In the genomic region with DNA sequence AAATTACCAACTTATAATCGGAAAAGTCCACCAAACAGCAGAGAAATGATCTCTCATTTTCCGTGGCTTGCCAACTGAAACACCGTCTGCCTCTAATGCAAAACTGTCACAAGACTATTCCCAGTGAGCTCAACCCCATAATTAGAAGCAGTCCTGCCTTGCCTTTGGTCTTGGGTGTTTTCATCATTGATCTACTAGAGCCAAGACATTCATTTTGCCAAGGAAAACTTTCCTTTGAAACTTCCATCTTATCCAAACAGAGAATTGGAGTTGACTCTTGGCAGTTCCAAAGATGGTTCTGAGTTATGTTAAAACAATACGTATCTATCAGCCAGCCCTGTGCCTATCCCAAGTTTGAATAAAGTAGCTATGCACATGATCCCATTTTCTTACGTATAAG, we compare ENCODE assay signal across 27 mouse cellular contexts. TPM values are rescaled to one million over a fixed set of nuclear protein-coding genes. Genes with fewer than 3 reads are reported as not detected.
DNase-seq lines count a peak whose midpoint lies in the region; ATAC-seq and TF ChIP-seq lines count a peak whose summit lies in the region.
"Had no signal": no experiment of that assay in that cellular context is flagged by ENCODE, and none has a peak within 500 bp of the region (broad histone marks: within the 10 kb centered on the region; RNA-seq: fewer than 3 reads in every experiment).

No protein-coding gene starts in this region.

- 53% methylated on average over 5 of the region's 5 CpGs for WGBS in embryonic facial prominence, embryonic 11.5 days
- 65% methylated on average over 5 of the region's 5 CpGs for WGBS in embryonic facial prominence, embryonic 10.5 days
- WGBS in heart, embryonic 10.5 days: 79% methylated on average over 5 of the region's 5 CpGs

- no peak for ATAC-seq in embryonic facial prominence, embryonic 11.5 days (replicated peaks; ENCODE audit: insufficient number of reproducible peaks, low FRiP score, low TSS enrichment, low read depth)
- ATAC-seq: forebrain, embryonic 14.5 days; forebrain, postnatal 0 days; hindbrain, postnatal 0 days; inflammation-experienced regulatory T-cells, adult 6 months; intestine, embryonic 16.5 days; Patski had no signal

- peak; percentile 31 for DNase-seq in embryonic facial prominence, embryonic 11.5 days (ENCODE audit: low spot score)
- DNase-seq in embryonic facial prominence, embryonic 10.5 days (ENCODE audit: low spot score): no peak
- peak; percentile 11 to 31 for DNase-seq in heart, adult 9 months (ENCODE audit: low spot score in 2 of 2)
- no peak for DNase-seq in heart, embryonic 10.5 days (ENCODE audit: low spot score)
- peak; percentile 36 for DNase-seq in gonadal fat pad, adult 2 months (ENCODE audit: low read depth)
- DNase-seq in adrenal gland, adult 18-20 months (ENCODE audit: low spot score in 2 of 2): no peak
- DNase-seq in right cerebral cortex, postnatal 14 days: no peak
- DNase-seq: adrenal gland, adult 2 months; adrenal gland, postnatal 14 days; cerebellum, adult 11 months; cerebellum, adult 2 months; cerebellum, adult 9-11 months; cerebellum, postnatal 25 days; forebrain, postnatal 0 days; gastrocnemius, postnatal 25 days; heart, postnatal 36 days; kidney, adult 18-20 months had no signal

- no peaks in the 10 kb centered on the region for H3K27me3 ChIP-seq in embryonic facial prominence, embryonic 11.5 days (ENCODE audit: control insufficient read depth, insufficient read depth, low read length)
- H3K27me3 ChIP-seq in embryonic facial prominence, embryonic 10.5 days (replicated peaks; ENCODE audit: low read depth, poor library complexity, severe bottlenecking): no peaks in the 10 kb centered on the region
- H3K27me3 ChIP-seq in heart, embryonic 10.5 days (ENCODE audit: insufficient read depth, poor library complexity, severe bottlenecking): peaks cover 6% of the 10 kb centered on the region; the same call in 1 of the 2 replicates
- H3K27me3 ChIP-seq: embryonic facial prominence, embryonic 15.5 days had no signal

- TF ChIP-seq POLR2A in embryonic fibroblast, embryonic 13.5 days (IDR thresholded peaks at IDR 0.05; ENCODE audit: low read depth, low read length): no peak

- TF ChIP-seq CTCF in embryonic fibroblast, embryonic 13.5 days (IDR thresholded peaks at IDR 0.05; ENCODE audit: borderline replicate concordance, insufficient read depth, low read length): no peak

- H3K9me3 ChIP-seq in embryonic facial prominence, embryonic 11.5 days (replicated peaks; ENCODE audit: control insufficient read depth, low read length): no peaks in the 10 kb centered on the region
- H3K9me3 ChIP-seq in embryonic facial prominence, embryonic 10.5 days: no peaks in the 10 kb centered on the region
- no peaks in the 10 kb centered on the region for H3K9me3 ChIP-seq in heart, embryonic 10.5 days
- H3K9me3 ChIP-seq: embryonic facial prominence, embryonic 15.5 days had no signal

- no peak overlapping the region for H3K27ac ChIP-seq in embryonic facial prominence, embryonic 11.5 days (replicated peaks; ENCODE audit: low read depth, low read length)
- H3K27ac ChIP-seq in embryonic facial prominence, embryonic 10.5 days (replicated peaks): no peak overlapping the region
- H3K27ac ChIP-seq in heart, embryonic 10.5 days: no peak overlapping the region
- peak overlapping the region; percentile 11 for H3K27ac ChIP-seq in embryonic fibroblast, embryonic 13.5 days (ENCODE audit: insufficient read depth, low read length)
- H3K27ac ChIP-seq: embryonic facial prominence, embryonic 15.5 days; hindbrain, embryonic 14.5 days; hindbrain, postnatal 0 days had no signal

- no peak overlapping the region for H3K4me3 ChIP-seq in embryonic facial prominence, embryonic 11.5 days (ENCODE audit: low read depth, low read length)
- no peak overlapping the region for H3K4me3 ChIP-seq in embryonic facial prominence, embryonic 10.5 days
- H3K4me3 ChIP-seq in heart, embryonic 10.5 days: no peak overlapping the region
- H3K4me3 ChIP-seq in embryonic fibroblast, embryonic 13.5 days (ENCODE audit: insufficient read depth, low read length): no peak overlapping the region
- H3K4me3 ChIP-seq: embryonic facial prominence, embryonic 15.5 days; erythroblast, embryonic 14.5 days had no signal

- no peaks in the 10 kb centered on the region for H3K36me3 ChIP-seq in embryonic facial prominence, embryonic 11.5 days (replicated peaks; ENCODE audit: control insufficient read depth, insufficient read depth, low read depth, low read length)
- H3K36me3 ChIP-seq in embryonic facial prominence, embryonic 10.5 days (replicated peaks): no peaks in the 10 kb centered on the region
- no peaks in the 10 kb centered on the region for H3K36me3 ChIP-seq in heart, embryonic 10.5 days
- H3K36me3 ChIP-seq: embryonic facial prominence, embryonic 15.5 days had no signal

- H3K4me2 ChIP-seq in embryonic facial prominence, embryonic 11.5 days (ENCODE audit: low read depth, low read length): no peak overlapping the region
- H3K4me2 ChIP-seq: embryonic facial prominence, embryonic 15.5 days; heart, embryonic 11.5 days; hindbrain, embryonic 14.5 days had no signal

- H3K4me1 ChIP-seq in embryonic facial prominence, embryonic 11.5 days (ENCODE audit: control insufficient read depth, insufficient read depth, low read length): no peaks in the 10 kb centered on the region
- peaks cover 12% of the 10 kb centered on the region for H3K4me1 ChIP-seq in embryonic facial prominence, embryonic 10.5 days
- H3K4me1 ChIP-seq in heart, embryonic 10.5 days: peaks cover 13% of the 10 kb centered on the region
- peaks cover 9% of the 10 kb centered on the region for H3K4me1 ChIP-seq in embryonic fibroblast, embryonic 13.5 days (ENCODE audit: control insufficient read depth, insufficient read depth, low read length)

- no peak overlapping the region for H3K9ac ChIP-seq in embryonic facial prominence, embryonic 11.5 days (replicated peaks; ENCODE audit: low read length)
- H3K9ac ChIP-seq: embryonic facial prominence, embryonic 15.5 days; forebrain, postnatal 0 days; hindbrain, embryonic 14.5 days had no signal

RNA-seq across cellular contexts. Expression of a gene that starts 24.9 kb away (rescaled TPM):
- polyA plus RNA-seq in embryonic facial prominence, embryonic 11.5 days (2014; fragmentation: Nextera tagmentation; extraction: Ambion mirVana): 8.4 and 9.7 TPM in 2 replicates
- 12.9 and 15.3 TPM in 2 replicates for polyA plus RNA-seq in embryonic facial prominence, embryonic 10.5 days (2016; fragmentation: Nextera tagmentation; extraction: Ambion mirVana)
- polyA plus RNA-seq in heart, embryonic 10.5 days (2016; fragmentation: Nextera tagmentation; extraction: Ambion mirVana): 5.8 and 8.2 TPM in 2 replicates
- 6.8 and 12.9 TPM in 2 replicates for polyA plus RNA-seq in embryonic fibroblast, embryonic 13.5 days (2011; ENCODE audit: insufficient read length, low read depth, missing spikeins)
- 9.8 and 13.0 TPM in 2 replicates for polyA plus RNA-seq in gonadal fat pad, adult 2 months (2012; rRNA removed)
- 10 to 100 TPM; 10.1 to 12.2 TPM for total RNA-seq in adrenal gland, adult 18-20 months (2021)

Comparison
In these comparisons a context has a peak if more than half of its experiments do, and no peak if none do; other contexts are left out.
1. DNase-seq: peak in embryonic facial prominence, embryonic 11.5 days (single experiment), heart, adult 9 months (2 of 2) and gonadal fat pad, adult 2 months (single experiment); none in embryonic facial prominence, embryonic 10.5 days (single experiment), heart, embryonic 10.5 days (single experiment), adrenal gland, adult 18-20 months (0 of 2) and right cerebral cortex, postnatal 14 days (single experiment).